Mouse (Mus musculus) Patski (cell line): ENCODE measurements around the gene Syk. TPM values are rescaled to one million over a fixed set of nuclear protein-coding genes. Genes with fewer than 3 reads are reported as not detected.

ENCODE experiments used
- ATAC-seq: fragments of 100-300 bp; one replicate; pipeline ENCODE4 v1.8.0; 2021
- CTCF ChIA-PET: fragments of 350-600 bp; sonication (Branson Sonifier 250); formaldehyde crosslinking; loops from one replicate; lab custom pipeline; 2022; ENCODE audit warnings: inconsistent platforms; lab: Charles Lee
- POLR2A ChIA-PET: fragments of 350-600 bp; sonication (Branson Sonifier 250); formaldehyde crosslinking; loops from one replicate; lab custom pipeline; 2022; ENCODE audit warnings: antibody characterized with exemption, inconsistent platforms; lab: Charles Lee
- DNase-seq: peaks from one replicate; pipeline ENCODE4 v3.0.0-alpha.2; 2011; ENCODE audit warnings: low read depth, low spot score
- H3K27me3 ChIP-seq: fragments of 371-371 bp; one replicate; pipeline ENCODE4 v1.5.1; 2021
- CTCF ChIP-seq: fragments of 100-300 bp; IDR thresholded peaks from one replicate; pipeline ENCODE4 v1.5.1; 2021
- in situ Hi-C: fragments of 300-500 bp; cut with MboI; formaldehyde crosslinking; loops from 3 replicates; pipeline ENCODE4 v1.11.1; 2018; ENCODE audit warnings: low pct_unique_long_range_greater_than_20kb, mixed read lengths
- polyA plus RNA-seq: library from polyadenylated mRNA; unstranded; gene quantifications from one replicate; pipeline ENCODE4 v1.2.3, GENCODE M21; 2021

Syk gene
- polyA plus RNA-seq, 1 experiment from 2014 or later: not detected

DNA sequence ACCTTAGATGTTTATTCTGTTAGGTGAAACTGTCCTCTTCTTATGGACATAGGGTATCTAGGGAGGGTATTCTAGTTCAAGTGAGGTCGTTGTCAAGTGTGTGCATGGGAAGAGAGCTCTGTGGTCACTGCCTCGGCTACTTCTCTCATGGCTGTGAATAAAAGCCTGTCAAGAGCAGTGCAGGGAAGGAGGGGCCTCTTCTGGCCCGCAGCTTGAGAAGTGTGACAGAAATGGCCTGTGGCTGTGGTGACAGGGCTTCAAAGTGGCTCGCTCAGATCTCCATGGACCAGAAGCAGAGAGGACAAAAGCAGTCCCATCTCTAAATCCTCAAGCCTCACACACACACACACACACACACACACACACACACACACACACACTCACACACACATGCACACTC lies 5.0 kb upstream of the Syk start:
- ATAC-seq (no peak), DNase-seq (no peak)
- ChIA-PET CTCF (no interaction called here), POLR2A (no interaction called here)
- no peak for TF ChIP-seq CTCF
- in situ Hi-C loops: no loop called here
- H3K27me3 ChIP-seq: peaks cover 23% of the 10 kb centered on the region

DNA sequence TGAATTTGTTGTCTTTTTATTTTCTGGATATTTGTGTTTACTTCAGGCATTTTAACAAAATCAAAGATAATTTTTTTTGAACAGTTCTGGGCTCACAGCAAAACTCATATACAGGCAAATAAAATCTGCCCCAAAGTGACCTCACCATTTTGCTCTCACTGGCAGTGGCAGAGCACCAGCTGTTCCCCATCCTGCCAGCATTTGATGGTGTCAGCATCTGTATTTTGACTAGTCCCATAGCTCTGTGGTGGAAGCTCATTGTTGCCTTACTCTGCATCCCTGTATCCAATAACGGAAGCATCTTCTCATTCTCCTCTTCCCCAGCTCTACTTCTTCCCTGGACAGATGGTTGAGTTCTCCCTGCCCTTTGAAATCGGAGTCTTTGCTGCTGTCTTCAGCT lies 4.2 kb upstream of the Syk start:
- CTCF ChIA-PET: no interaction called here

DNA sequence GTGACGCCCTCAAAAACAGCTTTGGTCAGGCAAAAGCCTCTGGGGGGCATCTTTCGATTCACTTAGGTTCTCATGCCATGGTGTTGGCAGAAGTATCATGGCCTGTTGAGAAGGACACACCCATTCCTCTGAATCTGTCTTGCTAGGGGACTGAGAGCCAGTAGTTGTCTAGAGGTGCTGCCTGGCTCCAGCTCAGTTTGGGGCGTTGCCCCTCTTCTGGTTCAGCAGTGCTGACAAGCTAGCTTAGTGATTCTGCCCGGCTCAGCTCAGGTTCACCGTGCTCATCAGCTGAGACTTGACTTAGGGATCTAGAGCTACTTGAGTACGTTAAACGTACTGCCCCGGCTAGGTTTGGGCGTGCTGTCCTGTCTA lies 481 bp upstream of the Syk start:
- in situ Hi-C loops: no loop called here
- POLR2A ChIA-PET: no interaction called here
- no peak for TF ChIP-seq CTCF
- ATAC-seq: no peak
- no peak for DNase-seq
- CTCF ChIA-PET: interaction anchor here (0.6 kb wide), 1 partner anchor 106 kb away, joined by 3 read pairs; no protein-coding TSS in a partner anchor
- peaks cover 26% of the 10 kb centered on the region for H3K27me3 ChIP-seq

More for the DNA sequence above, 4.2 kb upstream of the Syk start:
- POLR2A ChIA-PET: no interaction called here
- ATAC-seq: no peak
- in situ Hi-C loops: no loop called here
- no peak for TF ChIP-seq CTCF
- peaks cover 26% of the 10 kb centered on the region for H3K27me3 ChIP-seq
- DNase-seq: no peak

DNA sequence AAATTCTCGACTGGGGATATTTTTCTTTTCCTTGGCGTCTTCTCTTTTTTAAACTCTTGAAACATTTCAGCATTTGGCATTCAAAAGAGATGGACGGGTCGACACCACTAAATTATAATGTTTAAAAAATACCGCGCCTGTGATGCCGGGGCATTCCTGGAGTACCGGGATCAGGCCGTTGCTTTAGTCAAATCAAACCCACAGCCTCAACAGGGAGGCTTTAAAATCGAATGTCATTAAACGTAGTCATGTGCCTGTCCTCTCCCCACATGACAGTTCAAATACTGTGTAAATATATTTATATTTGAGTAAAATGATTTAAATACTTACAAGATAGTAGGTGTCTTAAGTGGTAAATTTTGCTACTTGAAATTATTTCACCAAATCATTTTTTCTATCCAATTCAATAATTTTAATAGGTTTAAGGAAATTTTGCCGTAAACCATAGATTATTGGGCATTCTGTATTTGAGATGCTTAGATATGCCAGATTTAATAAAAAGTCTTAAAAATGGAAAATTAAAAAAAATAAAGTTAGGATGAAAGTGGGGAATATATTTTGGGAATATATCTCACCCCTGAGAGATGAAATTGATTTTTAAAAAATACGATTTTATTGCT lies 1.1 kb downstream of the Syk start:
- ATAC-seq: no peak
- POLR2A ChIA-PET: interaction anchor here (0.5 kb wide), 1 partner anchor 152 kb away, joined by 3 read pairs; no protein-coding TSS in a partner anchor
- CTCF ChIA-PET: no interaction called here

DNA sequence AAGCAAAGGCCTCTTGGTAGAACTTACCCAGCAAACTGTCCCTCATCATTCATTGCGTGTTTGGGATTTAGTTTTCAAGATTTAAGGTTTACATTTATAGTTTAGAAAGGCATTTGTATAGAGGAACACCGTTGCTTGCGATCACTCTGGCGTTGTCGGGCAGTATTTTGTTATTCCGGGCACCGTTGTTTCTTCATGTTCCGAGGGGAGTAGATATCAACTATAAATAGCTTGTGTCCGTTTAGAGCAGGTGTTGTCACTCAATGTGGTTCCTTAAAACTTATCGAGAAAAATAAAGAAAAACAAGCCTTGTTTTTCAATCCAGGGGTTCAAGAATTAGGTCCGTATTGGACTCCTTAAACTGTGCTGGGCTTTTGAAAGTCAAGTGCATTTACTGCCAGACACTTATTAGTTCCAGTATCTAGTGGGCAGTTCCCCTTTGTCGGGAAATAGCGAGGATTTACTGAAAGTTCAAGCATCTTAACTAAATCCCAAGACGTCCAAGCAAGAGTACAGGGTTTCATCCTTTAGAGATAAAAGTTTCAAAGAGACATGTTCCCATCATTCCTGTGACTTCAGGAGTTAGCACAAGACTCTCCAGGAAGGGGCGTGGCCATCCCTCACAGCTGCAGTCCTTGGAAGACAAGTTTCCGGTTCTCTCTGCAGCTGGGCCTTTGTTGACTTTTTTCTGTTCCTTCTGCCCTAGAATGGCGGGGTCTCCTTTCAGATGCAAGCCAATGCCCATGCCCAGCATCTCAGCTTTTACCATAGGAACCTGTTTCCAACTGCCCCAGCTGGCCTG lies 1.9 kb downstream of the Syk start:
- DNase-seq: no peak
- no peak for TF ChIP-seq CTCF
- POLR2A ChIA-PET: interaction anchor here (0.6 kb wide), 1 partner anchor 136 kb away, joined by 3 read pairs; no protein-coding TSS in a partner anchor
- no peak for ATAC-seq
- CTCF ChIA-PET: no interaction called here
- H3K27me3 ChIP-seq: peaks cover 26% of the 10 kb centered on the region
- in situ Hi-C loops: no loop called here

More for the DNA sequence above, 1.1 kb downstream of the Syk start:
- DNase-seq: no peak
- peaks cover 26% of the 10 kb centered on the region for H3K27me3 ChIP-seq
- TF ChIP-seq CTCF: no peak
- in situ Hi-C loops: no loop called here

DNA sequence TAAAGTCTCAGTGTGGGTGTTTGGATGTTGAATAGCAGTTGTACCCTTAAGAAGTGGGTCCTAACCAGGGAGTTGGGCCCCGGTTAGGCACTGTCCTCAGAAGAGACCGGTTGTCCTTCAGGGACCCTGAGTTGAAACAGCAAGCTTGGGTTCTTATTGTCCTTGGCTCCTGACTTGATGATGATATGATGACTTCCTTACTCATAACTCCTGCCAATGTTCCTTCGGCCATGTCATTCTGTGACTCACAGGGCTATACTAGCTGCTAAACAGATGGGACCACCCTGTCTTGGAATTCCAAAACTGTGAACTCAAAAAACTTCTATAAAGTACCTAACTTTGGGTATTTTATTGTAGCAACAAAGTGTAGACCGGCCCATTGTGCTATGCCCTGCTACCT lies 4.8 kb downstream of the Syk start:
- in situ Hi-C loops: no loop called here
- no peak for ATAC-seq
- CTCF ChIA-PET: no interaction called here
- H3K27me3 ChIP-seq: peaks cover 18% of the 10 kb centered on the region
- TF ChIP-seq CTCF: no peak
- POLR2A ChIA-PET: no interaction called here
- DNase-seq: no peak

DNA sequence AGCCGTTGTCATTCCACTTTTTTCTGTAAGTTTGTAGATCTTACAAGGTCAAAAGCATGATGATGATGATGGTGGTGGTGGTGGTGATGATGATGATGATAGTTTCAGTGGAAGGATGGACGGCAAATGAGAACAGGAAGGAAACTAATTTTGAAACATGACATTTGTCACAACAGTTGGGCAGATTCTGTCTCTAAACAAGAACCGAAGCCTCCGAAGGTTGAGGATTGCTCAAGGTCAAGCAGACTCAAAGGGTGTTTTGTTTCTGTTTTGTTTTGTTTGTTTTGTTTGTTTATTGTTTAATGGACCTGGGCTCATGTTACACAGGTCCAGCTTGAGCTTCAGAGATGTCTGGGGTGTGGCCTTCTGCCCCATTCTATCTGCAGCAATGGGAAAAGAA lies 6.1 kb downstream of the Syk start:
- in situ Hi-C loops: no loop called here
- ChIA-PET CTCF (no interaction called here), POLR2A (no interaction called here)
- no peak for TF ChIP-seq CTCF
- ATAC-seq (no peak), DNase-seq (no peak)
- peaks cover 12% of the 10 kb centered on the region for H3K27me3 ChIP-seq

DNA sequence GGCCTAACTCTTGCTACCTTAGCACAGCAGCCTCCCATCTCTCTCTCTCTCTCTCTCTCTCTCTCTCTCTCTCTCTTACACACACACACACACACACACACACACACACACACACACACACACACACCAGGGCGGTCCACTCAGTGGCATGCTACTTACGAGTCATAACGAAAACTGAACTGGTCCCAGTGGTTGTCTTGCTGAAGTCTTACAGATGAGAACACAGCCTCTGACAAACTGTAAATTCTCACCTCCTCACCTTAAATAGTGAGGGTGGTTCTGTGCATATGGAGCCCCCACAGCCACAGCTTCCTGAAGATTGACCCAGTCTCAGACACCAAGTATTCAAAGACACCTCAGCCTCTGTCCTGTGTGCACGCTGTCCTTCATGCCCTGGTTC lies 8.9 kb downstream of the Syk start:
- DNase-seq: no peak
- POLR2A ChIA-PET: interaction anchor here (0.7 kb wide), 1 partner anchor 242 kb away, joined by 3 read pairs; no protein-coding TSS in a partner anchor
- CTCF ChIA-PET: no interaction called here
- no peak for TF ChIP-seq CTCF
- peaks cover 9% of the 10 kb centered on the region for H3K27me3 ChIP-seq
- in situ Hi-C loops: no loop called here
- ATAC-seq: no peak

DNA sequence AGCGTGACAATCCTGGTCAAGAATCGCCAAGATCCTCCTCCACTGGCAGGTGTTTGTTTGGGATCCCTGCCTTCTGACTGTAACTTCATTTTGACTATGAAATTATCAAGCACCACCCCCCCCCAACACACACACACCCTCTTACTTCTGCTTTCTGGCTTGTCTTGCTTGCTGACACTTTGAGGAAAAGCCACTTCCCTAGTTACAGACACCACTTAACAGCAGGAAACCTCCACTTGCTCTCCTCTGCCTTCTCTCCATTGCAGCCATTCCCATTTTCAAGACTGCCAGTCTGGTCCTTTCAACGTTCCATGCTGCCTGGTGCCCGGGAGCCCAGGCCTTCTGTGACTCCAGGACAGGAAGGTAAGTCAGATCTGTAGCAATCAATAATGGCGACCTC lies 13.7 kb downstream of the Syk start:
- CTCF ChIA-PET: no interaction called here
- in situ Hi-C loops: no loop called here
- TF ChIP-seq CTCF: no peak
- ATAC-seq (no peak), DNase-seq (no peak)
- POLR2A ChIA-PET: no interaction called here
- peaks cover 9% of the 10 kb centered on the region for H3K27me3 ChIP-seq

DNA sequence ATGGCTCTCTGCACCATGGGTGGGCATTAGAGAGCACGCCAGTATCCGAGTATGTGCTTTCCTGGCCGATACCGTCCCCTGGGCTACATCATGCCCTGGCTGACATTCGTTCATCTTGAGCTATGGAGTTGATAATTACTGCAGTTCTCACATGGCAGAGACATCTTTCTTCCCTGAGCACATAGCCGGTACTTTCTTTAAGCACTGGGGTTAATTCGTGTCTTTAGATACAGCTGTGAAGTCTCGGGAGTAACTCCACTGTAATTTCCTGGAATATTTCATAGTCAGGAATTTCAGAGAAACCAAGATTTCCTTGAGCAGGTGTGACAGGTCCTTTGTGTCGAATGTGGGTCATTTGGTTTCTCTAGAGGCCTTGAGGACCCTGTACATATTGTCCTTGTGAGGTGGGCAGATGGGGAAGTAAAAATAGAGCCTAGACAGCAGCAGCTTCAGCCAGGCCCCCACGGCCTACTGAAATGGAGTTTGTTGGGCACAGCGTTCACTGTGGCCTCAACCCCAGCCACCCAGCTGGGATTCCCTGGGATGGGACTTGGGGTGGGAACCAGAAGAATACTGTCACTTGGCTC lies 14.2 kb downstream of the Syk start:
- ChIA-PET CTCF (no interaction called here), POLR2A (no interaction called here)
- no peak for ATAC-seq
- H3K27me3 ChIP-seq: peaks cover 9% of the 10 kb centered on the region
- in situ Hi-C loops: no loop called here
- DNase-seq: no peak
- TF ChIP-seq CTCF: no peak

DNA sequence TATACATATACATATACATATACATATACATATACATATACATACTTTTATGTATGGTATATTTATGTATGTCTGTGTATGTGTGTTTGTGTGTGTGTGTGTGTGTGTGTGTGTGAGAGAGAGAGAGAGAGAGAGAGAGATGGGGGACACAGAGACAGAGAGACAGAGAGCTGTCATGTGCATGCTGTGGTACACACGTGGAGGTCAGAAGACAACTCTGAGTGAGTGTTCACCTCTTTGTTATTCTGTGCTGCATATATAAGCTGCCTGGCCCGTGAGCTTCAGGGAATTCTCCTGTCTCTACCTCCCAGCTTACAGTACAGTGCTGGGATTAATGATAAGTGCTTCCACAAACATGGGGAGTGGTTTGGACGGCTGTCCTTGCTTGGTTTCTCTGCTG lies 15.3 kb downstream of the Syk start:
- no peak for TF ChIP-seq CTCF
- DNase-seq (no peak), ATAC-seq (no peak)
- peaks cover 9% of the 10 kb centered on the region for H3K27me3 ChIP-seq
- CTCF ChIA-PET: no interaction called here
- POLR2A ChIA-PET: no interaction called here
- in situ Hi-C loops: no loop called here
